Mouse (Mus musculus) CD4-positive, CD25-positive, alpha-beta regulatory T cell, adult 4 months (primary cell): ENCODE results near the gene G6pdx. TPM values are rescaled to one million over a fixed set of nuclear protein-coding genes. Genes with fewer than 3 reads are reported as not detected.

Source experiments
- polyA plus RNA-seq, 2 experiments: library from polyadenylated mRNA; unstranded; fragments of 100-300 nt; shearing (Covaris generic); gene quantifications; one replicate each; pipeline ENCODE4 v1.2.1; 2017

Gene G6pdx
- polyA plus RNA-seq, 2 experiments from 2014 or later, result 33.3 to 41.4 TPM

Other genes starting within 250 kb of the G6pdx start
- 100 to 1,000 TPM; 199 to 249 TPM for gene Flna, start 179.4 kb downstream of the G6pdx start, polyA plus RNA-seq
- gene Emd, start 174.5 kb downstream of the G6pdx start, polyA plus RNA-seq, result 10 to 100 TPM; 35.0 to 53.2 TPM
- 1,000 to 10,000 TPM in 1 of 2 experiments, 100 to 1,000 TPM in 1; 597 to 1,460 TPM for gene Rpl10, start 158.4 kb downstream of the G6pdx start, polyA plus RNA-seq
- 10 to 100 TPM; 54.0 to 68.6 TPM for gene Taz, start 147.3 kb downstream of the G6pdx start, polyA plus RNA-seq
- 10 to 100 TPM; 23.0 to 31.1 TPM for gene Dnase1l1, start 146.9 kb downstream of the G6pdx start, polyA plus RNA-seq
- gene Atp6ap1, start 132.1 kb downstream of the G6pdx start, polyA plus RNA-seq, result 100 to 1,000 TPM; 165 to 225 TPM
- gene Gdi1, start 124.2 kb downstream of the G6pdx start, polyA plus RNA-seq, result 100 to 1,000 TPM; 283 to 370 TPM
- 10 to 100 TPM; 65.9 to 68.7 TPM for gene Fam50a, start 116.2 kb downstream of the G6pdx start, polyA plus RNA-seq
- 1 to 10 TPM; 3.2 to 7.9 TPM for gene Plxna3, start 100.1 kb downstream of the G6pdx start, polyA plus RNA-seq
- gene Lage3, start 75.6 kb downstream of the G6pdx start, polyA plus RNA-seq, result 10 to 100 TPM; 60.3 to 62.7 TPM
- gene Ubl4a, start 56.0 kb downstream of the G6pdx start, polyA plus RNA-seq, result 10 to 100 TPM; 60.0 to 78.5 TPM
- 10 to 100 TPM; 21.5 to 34.2 TPM for gene Slc10a3, start 55.8 kb downstream of the G6pdx start, polyA plus RNA-seq
- 10 to 100 TPM; 28.6 to 47.0 TPM for gene Fam3a, start 35.9 kb downstream of the G6pdx start, polyA plus RNA-seq
- gene Ikbkg, start 35.9 kb downstream of the G6pdx start, polyA plus RNA-seq, result 10 to 100 TPM; 44.7 to 65.1 TPM
- not detected for gene Gm6880, start 52.2 kb upstream of the G6pdx start, polyA plus RNA-seq
- gene Olfr1326-ps1, start 145.7 kb upstream of the G6pdx start, polyA plus RNA-seq, result not detected
- not detected for gene Olfr1325, start 163.5 kb upstream of the G6pdx start, polyA plus RNA-seq
- not detected for gene Gm5640, start 216.4 kb upstream of the G6pdx start, polyA plus RNA-seq